Mouse (Mus musculus) hindbrain, embryonic 11.5 days (tissue): Measurements from ENCODE around the gene Ier5l. TPM values are rescaled to one million over a fixed set of nuclear protein-coding genes. Genes with fewer than 3 reads are reported as not detected.

ENCODE experiments used
- ATAC-seq: fragments of 200-750 bp; cut with Nextera tagmentation; 2 replicates; pipeline ENCODE4 v1.8.0; 2017; ENCODE audit warnings: mild to moderate bottlenecking, moderate TSS enrichment, moderate library complexity; ENCODE audit not compliant: low FRiP score
- DNase-seq: peaks from one replicate; pipeline ENCODE4 v3.0.0-alpha.2; 2015; ENCODE audit warnings: low spot score
- H3K27ac ChIP-seq: fragments of 300-500 bp; sonication (generic); 2 replicates; pipeline ENCODE4 v1.5.1; 2014; ENCODE audit warnings: mild to moderate bottlenecking, low read depth, low read length
- H3K27me3 ChIP-seq: fragments of 300-500 bp; sonication (generic); 2 replicates; pipeline ENCODE4 v1.6.1; 2014; ENCODE audit warnings: mild to moderate bottlenecking, low read length, moderate library complexity, mixed read lengths; ENCODE audit not compliant: control insufficient read depth, insufficient read depth
- H3K36me3 ChIP-seq: fragments of 300-500 bp; sonication (generic); 2 replicates; pipeline ENCODE4 v1.6.1; 2014; ENCODE audit warnings: mild to moderate bottlenecking, low read length, moderate library complexity, mixed read lengths; ENCODE audit not compliant: control insufficient read depth, insufficient read depth
- H3K4me1 ChIP-seq: fragments of 300-500 bp; sonication (generic); replicated peaks from 2 replicates; pipeline ENCODE4 v1.6.1; 2014; ENCODE audit warnings: low read length, mixed read lengths; ENCODE audit not compliant: control insufficient read depth, insufficient read depth
- H3K4me2 ChIP-seq: fragments of 300-500 bp; sonication (generic); replicated peaks from 2 replicates; pipeline ENCODE4 v1.6.1; 2014; ENCODE audit warnings: mild to moderate bottlenecking, low read depth, low read length
- H3K4me3 ChIP-seq: fragments of 300-500 bp; sonication (generic); 2 replicates; pipeline ENCODE4 v1.5.1; 2014; ENCODE audit warnings: low read depth, low read length
- H3K9ac ChIP-seq: fragments of 300-500 bp; sonication (generic); 2 replicates; pipeline ENCODE4 v1.6.1; 2014; ENCODE audit warnings: low read depth, low read length
- H3K9me3 ChIP-seq: fragments of 300-500 bp; sonication (generic); 2 replicates; pipeline ENCODE4 v1.6.1; 2016; ENCODE audit warnings: low read length; ENCODE audit not compliant: control insufficient read depth
- WGBS: fragments of 180-500 bp; shearing (Covaris S2); extraction: QIAGEN DNeasy Blood & Tissue Kit; methylation state at CpG from one replicate; pipeline ENCODE4 v1.1.7; 2014; 5-methylcytosine and 5-hydroxymethylcytosine counted together
- polyA plus RNA-seq: library from polyadenylated mRNA; unstranded; fragments of >200 nt; fragmentation: Nextera tagmentation; extraction: Ambion mirVana; gene quantifications from 2 replicates; pipeline ENCODE4 v1.2.1, GENCODE M21; 2014

The Ier5l gene
- polyA plus RNA-seq, 1 experiment from 2014 or later: 6.3 TPM

DNA sequence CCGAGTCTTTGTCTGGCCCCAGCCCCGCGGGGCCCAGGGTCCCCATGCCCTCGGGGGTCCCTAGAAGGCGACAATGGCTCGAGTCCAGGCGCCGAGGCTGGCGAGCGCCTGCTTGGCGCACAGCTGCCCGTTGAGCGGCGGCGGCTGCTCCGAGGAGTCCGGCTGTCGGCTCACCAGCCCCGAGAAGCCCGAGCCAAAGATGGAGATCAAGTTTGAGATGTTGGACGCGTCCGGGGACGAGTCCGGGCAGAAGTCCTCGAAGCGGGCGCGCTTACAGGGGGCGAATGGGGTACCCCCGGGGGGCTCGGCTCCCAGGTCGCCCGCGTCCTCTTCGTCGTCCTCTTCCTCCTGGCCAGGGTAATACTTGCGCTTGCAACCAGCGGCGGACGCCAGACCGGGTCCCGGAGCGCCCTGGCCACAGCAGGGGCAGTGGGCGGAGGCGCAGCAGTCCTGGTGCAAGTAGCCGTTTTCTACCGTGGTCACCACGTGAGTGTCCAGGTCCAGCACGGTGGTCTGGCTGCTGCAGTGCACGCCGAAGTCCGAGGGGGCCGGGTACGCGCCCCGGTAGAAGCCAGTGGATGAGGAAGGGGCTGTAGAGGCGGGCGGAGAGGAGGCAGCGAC, 1.2 kb downstream of the Ier5l start:
- Histone ChIP-seq H3K4me3 (peak overlapping the region; percentile 98), H3K27ac (peak overlapping the region; percentile 93), H3K4me2 (peak overlapping the region; percentile 71), H3K36me3 (no peaks in the 10 kb centered on the region), H3K4me1 (peaks cover 12% of the 10 kb centered on the region), H3K9ac (peak overlapping the region; percentile 99), H3K27me3 (no peaks in the 10 kb centered on the region), H3K9me3 (no peaks in the 10 kb centered on the region)
- ATAC-seq (no peak), DNase-seq (peak; percentile 73)
- under 1% methylated on average over 56 of the region's 60 CpGs for WGBS

DNA sequence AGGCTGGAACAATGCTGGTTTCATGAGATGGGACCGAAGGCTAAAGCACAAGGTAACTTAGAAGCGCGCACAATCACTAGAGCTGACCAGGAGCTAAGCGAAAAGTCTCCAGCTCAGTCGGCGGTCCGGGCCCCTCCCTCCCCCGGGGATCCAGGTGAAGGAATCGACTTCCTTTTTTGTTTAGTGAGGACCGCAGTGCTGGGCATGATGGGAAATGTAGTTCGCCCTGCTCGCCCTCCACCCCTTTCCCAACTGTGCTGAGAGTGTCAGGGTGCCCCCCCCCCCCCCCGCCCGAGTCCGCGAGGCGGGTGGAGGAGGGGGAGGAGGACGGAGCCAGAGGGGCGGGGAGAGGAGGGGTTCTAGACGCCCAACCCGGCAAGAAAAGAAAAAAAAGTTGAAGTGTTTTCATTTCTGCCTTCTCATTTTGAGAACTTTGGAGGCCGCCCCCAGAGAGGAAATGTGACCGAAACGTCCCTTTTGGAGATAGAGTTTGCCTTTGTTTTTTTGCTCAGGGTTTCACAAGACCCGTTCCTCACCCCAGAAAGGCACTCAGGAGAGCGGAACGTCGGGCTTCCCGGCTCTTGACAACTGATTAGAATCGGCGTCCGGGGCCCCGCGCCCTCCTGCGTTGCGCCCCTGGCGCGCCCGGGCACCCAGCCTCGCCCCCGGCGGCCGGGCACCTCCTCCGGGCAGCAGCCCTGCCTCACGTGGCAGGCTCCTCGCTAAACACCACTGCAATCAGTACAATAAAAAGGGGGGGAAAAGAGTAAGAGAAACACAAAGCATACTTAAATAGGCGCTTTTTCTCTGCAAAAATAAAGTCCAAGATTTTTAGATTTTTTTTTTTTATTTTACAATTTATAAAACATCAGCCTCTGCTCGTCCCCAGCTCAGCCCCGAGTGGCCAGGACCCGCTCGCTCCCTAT, 2.0 kb downstream of the Ier5l start:
- Histone ChIP-seq H3K36me3 (no peaks in the 10 kb centered on the region), H3K4me2 (peak overlapping the region; percentile 71), H3K9ac (peak overlapping the region; percentile 99), H3K4me3 (peak overlapping the region; percentile 98), H3K4me1 (peaks cover 12% of the 10 kb centered on the region), H3K9me3 (no peaks in the 10 kb centered on the region), H3K27ac (peak overlapping the region; percentile 93), H3K27me3 (0 out of 2 replicates have a peak, but pooled peaks cover 2% of the 10 kb centered on the region)
- under 1% methylated on average over 44 of the region's 51 CpGs for WGBS
- DNase-seq: peak; percentile 85
- peak; percentile 33; the same call in 1 of the 2 replicates for ATAC-seq

DNA sequence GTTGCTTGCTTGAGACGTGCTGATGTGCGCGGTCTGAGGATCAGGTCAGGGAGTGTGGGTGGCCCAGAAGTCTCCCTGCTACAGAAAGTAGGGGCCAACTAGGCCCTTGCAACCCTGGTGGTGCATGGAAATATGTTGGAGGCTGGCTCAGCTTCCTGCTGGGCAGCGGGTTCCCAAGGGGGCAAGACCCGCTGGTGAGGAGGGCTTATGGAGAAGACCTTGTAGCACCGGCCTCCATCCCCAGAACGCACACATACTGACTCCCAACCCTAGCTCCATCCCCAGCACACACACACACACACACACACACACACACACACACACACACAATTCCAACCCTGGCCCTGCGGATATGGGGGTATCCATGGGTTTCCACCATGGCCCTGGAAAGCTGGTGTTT, 3.0 kb downstream of the Ier5l start:
- Histone ChIP-seq H3K36me3 (no peaks in the 10 kb centered on the region), H3K4me2 (peak overlapping the region; percentile 71), H3K4me3 (peak overlapping the region; percentile 98; the same call in 1 of the 2 replicates), H3K4me1 (peaks cover 12% of the 10 kb centered on the region), H3K27ac (peak overlapping the region; percentile 93), H3K9ac (0 out of 2 replicates have a peak overlapping the region, but pooled peaks have one; percentile 25), H3K9me3 (no peaks in the 10 kb centered on the region), H3K27me3 (0 out of 2 replicates have a peak, but pooled peaks cover 2% of the 10 kb centered on the region)
- 4% methylated on average over 8 of the region's 8 CpGs for WGBS
- ATAC-seq: no peak
- peak; percentile 58 for DNase-seq

DNA sequence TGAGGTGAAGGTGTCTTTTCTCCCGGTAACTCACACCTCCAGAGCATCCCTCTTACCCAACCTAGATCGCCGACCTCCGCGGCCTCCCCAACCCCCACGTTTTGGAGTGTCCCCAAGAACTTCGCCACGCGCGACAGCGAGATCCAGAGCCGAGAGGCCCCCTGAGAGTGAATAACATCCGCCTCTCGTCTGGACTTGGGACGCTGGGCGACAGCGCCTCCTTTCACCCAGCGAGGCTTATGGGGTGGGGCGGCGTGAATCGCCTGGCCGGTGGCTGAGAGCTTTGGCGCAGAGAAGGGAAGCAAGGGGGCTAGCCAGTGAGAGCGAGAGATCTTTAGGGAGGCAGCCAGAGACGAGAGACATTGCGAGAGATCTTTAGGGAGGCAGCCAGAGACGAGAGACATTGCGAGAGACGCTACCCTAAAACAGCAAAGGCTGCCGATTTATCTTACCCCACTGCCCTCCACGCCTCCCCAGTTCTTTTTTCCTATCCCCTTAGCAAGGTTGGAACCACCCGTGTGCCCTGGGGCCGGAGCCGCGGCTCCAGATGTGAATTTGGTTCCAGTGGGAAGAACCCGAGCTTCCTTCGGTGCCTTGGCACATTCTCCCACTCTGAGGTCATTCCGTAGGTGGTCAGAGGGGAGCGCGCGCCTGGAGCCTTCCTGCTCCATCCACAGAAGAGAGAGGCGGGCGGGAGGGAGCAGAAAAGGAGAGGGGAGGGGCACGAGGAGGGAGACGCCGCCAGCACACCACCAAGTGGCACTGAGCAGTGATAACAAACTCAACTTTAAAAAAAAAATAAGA, 3.7 kb downstream of the Ier5l start:
- Histone ChIP-seq H3K27me3 (0 out of 2 replicates have a peak, but pooled peaks cover 2% of the 10 kb centered on the region), H3K36me3 (no peaks in the 10 kb centered on the region), H3K27ac (peak overlapping the region; percentile 93), H3K4me1 (peaks cover 12% of the 10 kb centered on the region), H3K9ac (peak overlapping the region; percentile 66), H3K9me3 (no peaks in the 10 kb centered on the region), H3K4me2 (peak overlapping the region; percentile 93), H3K4me3 (peak overlapping the region; percentile 34)
- no peak for ATAC-seq
- under 1% methylated on average over 46 of the region's 46 CpGs for WGBS
- peak; percentile 77 for DNase-seq

DNA sequence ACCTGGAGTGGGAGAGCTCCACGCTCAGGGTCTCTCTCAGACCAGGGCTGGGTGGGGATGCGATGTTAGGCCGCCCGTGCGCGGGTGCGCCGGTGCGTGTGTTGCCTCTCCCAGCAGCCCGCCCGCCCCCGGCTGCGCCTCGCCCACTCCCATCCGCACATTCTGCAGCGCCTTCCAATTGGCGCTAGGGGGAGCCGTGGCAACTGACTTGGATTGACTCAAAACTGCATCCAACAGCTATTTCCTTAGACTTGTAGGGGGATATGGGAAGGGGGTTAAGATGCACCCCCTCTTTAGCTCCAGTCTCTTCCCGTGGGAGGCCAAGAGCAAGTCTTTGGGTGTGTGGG, 4.2 kb downstream of the Ier5l start:
- whole genome bisulfite sequencing: 0% methylated on average over 16 of the region's 19 CpGs
- Histone ChIP-seq H3K27ac (peak overlapping the region; percentile 93; the same call in 1 of the 2 replicates), H3K4me2 (peak overlapping the region; percentile 93), H3K9me3 (no peaks in the 10 kb centered on the region), H3K27me3 (0 out of 2 replicates have a peak, but pooled peaks cover 2% of the 10 kb centered on the region), H3K4me1 (peaks cover 12% of the 10 kb centered on the region), H3K9ac (peak overlapping the region; percentile 66), H3K36me3 (no peaks in the 10 kb centered on the region), H3K4me3 (peak overlapping the region; percentile 34)
- ATAC-seq (peak; percentile 15), DNase-seq (peak; percentile 96)

DNA sequence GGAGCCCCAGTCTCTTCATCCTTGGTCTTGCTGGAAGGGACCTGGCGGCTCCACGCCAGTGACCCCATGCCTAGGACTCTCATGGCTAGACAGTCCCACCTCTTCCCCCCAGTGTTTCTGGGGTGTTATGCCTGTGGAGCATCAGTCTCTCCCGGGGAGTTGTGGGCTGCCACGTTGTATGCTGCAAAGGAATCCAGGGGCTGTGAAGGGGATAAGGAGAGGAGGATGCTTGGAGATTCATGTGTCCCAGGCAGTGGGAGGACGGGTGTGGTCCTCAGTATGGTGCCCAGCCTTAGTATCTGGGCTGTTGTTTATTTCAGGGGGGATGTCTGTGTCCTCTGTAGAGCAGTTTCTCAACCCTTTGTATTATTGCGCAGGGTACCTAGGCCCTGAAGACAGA, 5.0 kb downstream of the Ier5l start:
- Histone ChIP-seq H3K4me1 (peaks cover 9% of the 10 kb centered on the region), H3K27ac (no peak overlapping the region), H3K4me2 (0 out of 2 replicates have a peak overlapping the region, but pooled peaks have one; percentile 93), H3K27me3 (0 out of 2 replicates have a peak, but pooled peaks cover 2% of the 10 kb centered on the region), H3K9ac (no peak overlapping the region; the same call in 1 of the 2 replicates), H3K36me3 (no peaks in the 10 kb centered on the region), H3K4me3 (no peak overlapping the region), H3K9me3 (no peaks in the 10 kb centered on the region)
- ATAC-seq: no peak
- DNase-seq: no peak
- WGBS: 51% methylated on average over 6 of the region's 6 CpGs

DNA sequence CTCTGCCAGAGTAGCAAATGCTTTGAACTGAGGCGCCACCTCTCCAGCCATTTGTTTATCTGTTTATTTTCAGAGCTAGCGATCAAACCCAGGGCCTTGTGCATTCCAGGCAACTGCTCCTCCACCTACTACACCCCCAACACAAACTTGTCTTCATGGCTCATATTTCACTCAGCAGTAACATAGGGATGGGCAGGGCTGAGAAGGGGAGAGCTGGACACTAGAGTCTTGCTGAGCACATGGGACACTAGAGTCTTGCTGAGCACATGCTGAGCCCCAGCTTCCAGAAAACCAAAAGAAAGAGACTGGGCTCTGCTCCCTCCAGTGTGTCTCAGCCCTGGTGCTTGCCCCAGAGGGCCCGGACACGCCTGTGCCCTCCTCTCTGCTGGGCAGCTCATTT, 7.2 kb downstream of the Ier5l start:
- peaks cover 12% of the 10 kb centered on the region for H3K4me1 ChIP-seq
- no peak for DNase-seq
- WGBS: 60% methylated on average over 4 of the region's 4 CpGs

DNA sequence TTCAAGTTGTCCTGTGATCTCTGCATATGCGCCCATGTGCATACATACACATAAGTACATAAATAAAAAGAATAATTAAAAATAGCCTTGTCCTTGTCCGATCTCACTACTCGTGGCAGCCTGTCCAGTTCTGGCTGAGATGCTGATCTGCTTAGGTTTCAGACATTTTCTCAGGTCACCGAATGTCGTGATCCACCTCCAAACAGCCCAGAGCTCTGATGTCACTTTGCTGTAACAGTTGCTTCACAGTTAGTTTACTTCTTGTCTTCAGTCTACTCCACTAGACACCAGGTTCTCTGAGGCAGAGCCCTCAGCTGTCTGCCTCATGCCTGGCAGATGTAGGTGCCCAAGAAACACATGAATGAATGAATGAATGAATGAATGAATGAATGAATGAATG, 9.6 kb downstream of the Ier5l start:
- 72% methylated on average over 5 of the region's 5 CpGs for WGBS
- Histone ChIP-seq H3K4me3 (no peak overlapping the region), H3K4me1 (peaks cover 9% of the 10 kb centered on the region), H3K9ac (no peak overlapping the region), H3K27ac (no peak overlapping the region), H3K27me3 (0 out of 2 replicates have a peak, but pooled peaks cover 2% of the 10 kb centered on the region), H3K4me2 (peak overlapping the region; percentile 36), H3K9me3 (no peaks in the 10 kb centered on the region), H3K36me3 (no peaks in the 10 kb centered on the region)
- ATAC-seq (no peak), DNase-seq (no peak)

More for the DNA sequence above, 7.2 kb downstream of the Ier5l start:
- H3K4me3 ChIP-seq: no peak overlapping the region
- H3K36me3 ChIP-seq: no peaks in the 10 kb centered on the region
- 0 out of 2 replicates have a peak, but pooled peaks cover 2% of the 10 kb centered on the region for H3K27me3 ChIP-seq
- H3K4me2 ChIP-seq: no peak overlapping the region
- H3K9me3 ChIP-seq: no peaks in the 10 kb centered on the region
- H3K27ac ChIP-seq: no peak overlapping the region
- ATAC-seq: no peak
- H3K9ac ChIP-seq: no peak overlapping the region
